Mouse (Mus musculus) limb, embryonic 13.5 days (tissue): Measurements from ENCODE around the gene Kcnab1. TPM values are rescaled to one million over a fixed set of nuclear protein-coding genes. Genes with fewer than 3 reads are reported as not detected.

Experiments used
- ATAC-seq: fragments of 200-750 bp; cut with Nextera tagmentation; 2 replicates; pipeline ENCODE4 v1.8.0; 2017; ENCODE audit warnings: low read depth, moderate number of reproducible peaks, moderate TSS enrichment; ENCODE audit not compliant: low FRiP score
- H3K27ac ChIP-seq: fragments of 300-500 bp; sonication (generic); 2 replicates; pipeline ENCODE4 v1.5.1; 2015; ENCODE audit warnings: inconsistent platforms, mild to moderate bottlenecking, moderate library complexity
- H3K27me3 ChIP-seq: fragments of 300-500 bp; sonication (generic); 2 replicates; pipeline ENCODE4 v1.6.1; 2015; ENCODE audit warnings: mild to moderate bottlenecking, inconsistent platforms
- H3K36me3 ChIP-seq: fragments of 300-500 bp; sonication (generic); 2 replicates; pipeline ENCODE4 v1.6.1; 2015; ENCODE audit warnings: inconsistent platforms, mild to moderate bottlenecking, moderate library complexity
- H3K4me1 ChIP-seq: fragments of 300-500 bp; sonication (generic); 2 replicates; pipeline ENCODE4 v1.6.1; 2015; ENCODE audit warnings: inconsistent platforms
- H3K4me2 ChIP-seq: fragments of 300-500 bp; sonication (generic); replicated peaks from 2 replicates; pipeline ENCODE4 v1.6.1; 2015; ENCODE audit warnings: inconsistent platforms, mild to moderate bottlenecking, moderate library complexity
- H3K4me3 ChIP-seq: fragments of 300-500 bp; sonication (generic); 2 replicates; pipeline ENCODE4 v1.5.1; 2015; ENCODE audit warnings: moderate library complexity, mild to moderate bottlenecking, inconsistent platforms
- H3K9ac ChIP-seq: fragments of 300-500 bp; sonication (generic); 2 replicates; pipeline ENCODE4 v1.6.1; 2015; ENCODE audit warnings: mild to moderate bottlenecking, inconsistent platforms
- H3K9me3 ChIP-seq: fragments of 300-500 bp; sonication (generic); 2 replicates; pipeline ENCODE4 v1.6.1; 2016; ENCODE audit warnings: inconsistent platforms
- WGBS: fragments of 180-500 bp; shearing (Covaris S2); methylation state at CpG from one replicate; pipeline ENCODE4 v1.1.7; 2015; 5-methylcytosine and 5-hydroxymethylcytosine counted together
- polyA plus RNA-seq: library from polyadenylated mRNA; unstranded; fragments of >200 nt; fragmentation: Nextera tagmentation; extraction: Ambion mirVana; gene quantifications from 2 replicates; pipeline ENCODE4 v1.2.1, GENCODE M21; 2015

Kcnab1 gene
- polyA plus RNA-seq, 1 experiment from 2014 or later: 12.5 TPM

DNA sequence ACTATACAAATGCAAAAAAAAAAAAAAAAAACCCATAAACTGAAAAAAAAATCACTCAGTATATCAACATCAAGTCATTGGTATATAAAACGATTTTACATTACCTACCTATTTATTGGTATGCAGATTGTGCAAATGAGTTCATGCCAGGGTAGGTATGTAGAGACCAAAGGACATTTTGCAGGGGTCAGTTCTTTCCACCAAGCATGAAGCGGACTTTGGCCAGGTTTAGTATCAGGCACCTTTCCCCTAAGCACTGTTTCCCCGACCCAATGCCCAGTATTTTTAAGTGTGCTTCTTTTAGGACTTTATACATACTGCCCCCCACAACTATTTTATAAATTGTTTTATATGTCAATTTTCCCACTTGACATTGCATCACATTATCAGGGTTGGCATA is 310.5 kb downstream of the Kcnab1 start:
- Histone ChIP-seq H3K27ac (no peak overlapping the region), H3K9ac (no peak overlapping the region), H3K4me3 (no peak overlapping the region), H3K36me3 (no peaks in the 10 kb centered on the region), H3K9me3 (no peaks in the 10 kb centered on the region), H3K4me1 (0 out of 2 replicates have a peak, but pooled peaks cover 3% of the 10 kb centered on the region), H3K27me3 (no peaks in the 10 kb centered on the region), H3K4me2 (no peak overlapping the region)
- ATAC-seq: no peak
- 83% methylated on average over 3 of the region's 3 CpGs for WGBS
